Mouse (Mus musculus) forebrain, embryonic 14.5 days (tissue): Measurements from ENCODE around the gene Slc25a22. TPM values are rescaled to one million over a fixed set of nuclear protein-coding genes. Genes with fewer than 3 reads are reported as not detected.
A peak's percentile ranks its signal among the peaks of the same experiment; 100 is the strongest.

Experiments used
- ATAC-seq: fragments of 200-750 bp; cut with Nextera tagmentation; 2 replicates; pipeline ENCODE4 v1.8.0; 2017; ENCODE audit warnings: mild to moderate bottlenecking, moderate library complexity
- DNase-seq: peaks from one replicate; pipeline ENCODE4 v3.0.0-alpha.2; 2015; ENCODE audit warnings: low spot score
- H3K27ac ChIP-seq: fragments of 300-500 bp; sonication (generic); 2 replicates; pipeline ENCODE4 v1.5.1; 2014; ENCODE audit warnings: low read depth, mild to moderate bottlenecking, control low read depth, low read length, moderate library complexity
- H3K27me3 ChIP-seq: fragments of 300-500 bp; sonication (generic); replicated peaks from 2 replicates; pipeline ENCODE4 v1.6.1; 2014; ENCODE audit warnings: low read length, control low read depth, mixed read lengths; ENCODE audit not compliant: control insufficient read depth, insufficient read depth
- H3K36me3 ChIP-seq: fragments of 300-500 bp; sonication (generic); 2 replicates; pipeline ENCODE4 v1.6.1; 2014; ENCODE audit warnings: low read length, control low read depth; ENCODE audit not compliant: control insufficient read depth, insufficient read depth
- H3K4me1 ChIP-seq: fragments of 300-500 bp; sonication (generic); 2 replicates; pipeline ENCODE4 v1.6.1; 2014; ENCODE audit warnings: antibody characterized with exemption, low read length, control low read depth; ENCODE audit not compliant: control insufficient read depth, insufficient read depth
- H3K4me2 ChIP-seq: fragments of 300-500 bp; sonication (generic); 2 replicates; pipeline ENCODE4 v1.6.1; 2014; ENCODE audit warnings: mild to moderate bottlenecking, control low read depth, low read length
- H3K4me3 ChIP-seq: fragments of 300-500 bp; sonication (generic); 2 replicates; pipeline ENCODE4 v1.5.1; 2014; ENCODE audit warnings: low read depth, low read length, control low read depth
- H3K9ac ChIP-seq: fragments of 300-500 bp; sonication (generic); 2 replicates; pipeline ENCODE4 v1.6.1; 2014; ENCODE audit warnings: mild to moderate bottlenecking, low read length, control low read depth, moderate library complexity
- H3K9me3 ChIP-seq: fragments of 300-500 bp; sonication (generic); replicated peaks from 2 replicates; pipeline ENCODE4 v1.6.1; 2016; ENCODE audit warnings: low read length, control low read depth, mixed read lengths; ENCODE audit not compliant: control insufficient read depth
- WGBS: fragments of 180-500 bp; shearing (Covaris S2); extraction: QIAGEN DNeasy Blood & Tissue Kit; methylation state at CpG from one replicate; pipeline ENCODE4 v1.1.7; 2014; 5-methylcytosine and 5-hydroxymethylcytosine counted together
- polyA plus RNA-seq: library from polyadenylated mRNA; unstranded; fragments of >200 nt; fragmentation: Nextera tagmentation; extraction: Ambion mirVana; gene quantifications from 2 replicates; pipeline ENCODE4 v1.2.1, GENCODE M21; 2014

Slc25a22 gene
- polyA plus RNA-seq: 56.0 and 81.6 TPM in 2 replicates

DNA sequence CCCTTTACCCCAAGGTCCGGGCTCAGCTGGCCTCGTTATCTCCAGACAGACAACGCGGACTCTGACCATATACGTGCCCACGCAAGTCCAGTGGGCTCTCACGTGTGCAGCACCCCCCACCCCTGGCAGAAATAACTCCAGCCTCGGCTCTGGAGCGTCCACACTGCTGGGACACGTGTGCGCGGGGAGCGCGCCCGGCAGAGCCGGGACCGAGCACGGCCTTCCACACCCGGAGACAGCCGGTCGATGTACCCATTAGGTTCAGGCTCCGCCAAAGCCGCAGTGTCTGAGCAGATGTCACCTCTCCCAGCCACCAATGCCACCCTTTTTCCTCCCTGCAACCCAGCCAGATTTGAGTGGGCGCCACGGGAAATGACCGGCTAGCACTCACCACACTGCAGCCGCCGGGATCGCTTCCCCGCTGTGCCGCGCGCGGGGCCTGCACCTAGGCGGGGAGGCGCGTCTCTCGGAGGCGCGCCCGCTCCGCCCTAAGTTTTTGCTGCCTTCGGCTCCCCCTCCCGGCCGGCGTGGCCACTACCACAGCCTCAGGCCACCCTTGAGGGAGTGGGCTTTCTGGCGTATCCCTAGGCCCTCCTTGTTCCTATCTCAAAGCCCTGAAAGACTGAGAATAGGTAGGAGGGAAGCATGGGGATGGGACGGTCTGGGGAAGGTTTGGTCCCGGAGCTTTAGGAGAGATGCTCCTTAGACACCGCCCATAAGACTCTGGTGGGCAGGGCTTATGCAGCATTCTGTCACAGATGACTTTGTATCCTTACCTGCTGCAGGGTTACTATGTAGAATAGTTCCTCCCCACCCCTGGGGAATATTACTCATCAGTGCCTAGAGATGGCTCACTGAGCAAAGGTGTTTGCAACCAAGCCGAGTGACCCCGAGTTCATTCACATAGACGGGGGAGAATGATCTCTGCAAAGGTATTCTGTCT lies at the start of gene Slc25a22:
TSS of gene Slc25a22 (minus strand) at position 715 of the 943 bp plus-strand sequence.
- DNase-seq (peak; percentile 90), ATAC-seq (peak; percentile 87)
- Histone ChIP-seq H3K9ac (peak within 1 kb of the TSS; percentile 81), H3K36me3 (peaks cover 31% of the 10 kb centered on the region), H3K9me3 (no peaks in the 10 kb centered on the region), H3K27me3 (no peaks in the 10 kb centered on the region), H3K4me2 (peak within 1 kb of the TSS; percentile 94), H3K4me1 (peaks cover 19% of the 10 kb centered on the region), H3K4me3 (peak within 1 kb of the TSS; percentile 65), H3K27ac (peak within 1 kb of the TSS; percentile 76)
- WGBS: 6% methylated on average over 53 of the region's 53 CpGs

DNA sequence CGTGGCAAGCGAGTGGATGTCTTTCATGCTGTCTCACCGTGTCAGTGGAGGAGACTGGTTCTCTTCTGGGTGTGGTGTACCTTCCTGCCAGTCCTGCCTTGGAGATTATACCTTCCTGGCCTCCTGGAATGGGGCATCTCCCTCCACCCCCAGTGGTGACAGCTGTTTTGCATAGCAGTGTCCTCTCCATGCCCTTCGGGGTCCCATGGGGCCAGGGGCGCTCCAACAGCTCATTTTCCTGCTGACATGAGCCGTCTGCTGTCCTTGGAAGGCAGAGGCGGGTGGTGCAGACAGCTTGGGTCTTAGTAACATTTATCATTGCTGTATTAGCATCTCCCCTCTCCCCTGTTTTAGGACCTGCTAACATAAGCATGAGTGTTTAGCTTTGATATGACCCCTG lies 49.4 kb upstream of the Slc25a22 start:
- DNase-seq (no peak), ATAC-seq (no peak)
- peaks cover 5% of the 10 kb centered on the region; the same call in 1 of the 2 replicates for H3K4me1 ChIP-seq
- H3K9me3 ChIP-seq: no peaks in the 10 kb centered on the region
- 0 out of 2 replicates have a peak, but pooled peaks cover 2% of the 10 kb centered on the region for H3K36me3 ChIP-seq
- WGBS: 88% methylated on average over 7 of the region's 7 CpGs
- H3K27ac ChIP-seq: no peak overlapping the region
- H3K27me3 ChIP-seq: no peaks in the 10 kb centered on the region
- H3K9ac ChIP-seq: no peak overlapping the region
- no peak overlapping the region for H3K4me3 ChIP-seq
- H3K4me2 ChIP-seq: no peak overlapping the region

DNA sequence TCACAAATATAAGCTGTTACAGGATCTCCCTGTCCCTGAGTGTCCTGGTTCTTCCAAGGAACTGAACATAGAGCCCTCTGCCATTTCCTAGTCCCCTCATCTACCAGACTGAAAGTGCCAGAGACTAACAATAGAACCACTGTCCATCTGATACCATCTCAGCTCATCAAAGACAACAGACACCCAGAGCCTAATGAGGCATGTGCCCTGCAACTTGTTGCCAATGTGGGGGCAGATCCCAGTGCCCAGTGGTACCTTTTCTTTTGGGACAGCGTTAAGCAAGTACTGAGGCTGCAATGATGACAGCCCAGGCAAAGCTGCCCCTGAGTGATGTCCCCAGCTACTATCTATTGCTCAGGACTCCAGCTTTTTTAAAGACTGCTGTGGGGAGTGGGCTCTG lies 48.5 kb upstream of the Slc25a22 start:
- Histone ChIP-seq H3K27ac (no peak overlapping the region), H3K4me2 (no peak overlapping the region), H3K9me3 (no peaks in the 10 kb centered on the region), H3K36me3 (no peaks in the 10 kb centered on the region), H3K4me1 (peaks cover 9% of the 10 kb centered on the region), H3K4me3 (no peak overlapping the region), H3K27me3 (no peaks in the 10 kb centered on the region), H3K9ac (no peak overlapping the region)
- ATAC-seq (no peak), DNase-seq (no peak)
- WGBS: 83% methylated on average over 1 of the region's 1 CpGs

DNA sequence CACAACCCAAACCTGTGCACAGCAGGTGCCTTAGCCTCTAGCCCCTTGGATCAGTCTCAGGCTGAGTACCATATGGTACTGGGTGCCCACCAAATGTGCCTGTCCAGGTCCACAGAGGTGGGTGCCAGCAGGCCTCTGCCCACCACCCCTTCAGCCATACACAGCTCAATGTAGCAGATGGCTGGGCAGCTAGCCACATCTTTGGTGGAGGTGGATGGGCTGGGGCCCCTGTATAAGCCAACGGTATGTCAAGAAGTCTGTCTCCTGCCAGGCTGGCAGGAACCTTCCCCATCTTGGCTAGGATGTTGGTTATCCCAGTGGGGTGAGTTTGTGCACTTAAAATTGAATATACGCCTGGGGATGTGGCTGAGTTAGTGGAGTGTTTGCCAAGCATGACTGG lies 47.9 kb upstream of the Slc25a22 start:
- H3K27ac ChIP-seq: no peak overlapping the region
- H3K9ac ChIP-seq: no peak overlapping the region
- no peak overlapping the region for H3K4me2 ChIP-seq
- peaks cover 14% of the 10 kb centered on the region for H3K4me1 ChIP-seq
- 70% methylated on average over 2 of the region's 2 CpGs for WGBS
- no peaks in the 10 kb centered on the region for H3K27me3 ChIP-seq
- no peak for ATAC-seq
- H3K36me3 ChIP-seq: no peaks in the 10 kb centered on the region
- no peak overlapping the region for H3K4me3 ChIP-seq
- no peak for DNase-seq
- no peaks in the 10 kb centered on the region for H3K9me3 ChIP-seq

DNA sequence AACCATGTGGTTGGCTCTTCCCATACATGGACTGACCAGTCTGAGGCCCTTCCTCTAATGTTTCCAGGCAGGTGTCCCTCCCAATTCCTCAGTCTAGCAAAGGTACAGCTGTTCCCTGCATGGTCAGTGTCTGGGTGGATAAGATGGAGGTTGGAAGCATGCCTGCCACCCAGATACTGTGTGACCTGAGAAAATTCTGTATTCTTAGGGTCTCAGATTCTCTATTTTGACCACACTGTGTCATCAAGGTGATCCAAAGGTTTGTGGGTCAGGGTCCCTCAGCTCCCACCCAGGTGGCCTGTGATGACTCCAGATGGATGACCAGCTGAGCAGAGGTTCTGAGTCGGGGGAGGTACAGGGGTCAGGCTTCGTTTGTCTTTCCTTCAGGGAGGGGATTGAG lies 47.5 kb upstream of the Slc25a22 start:
- Histone ChIP-seq H3K36me3 (no peaks in the 10 kb centered on the region), H3K27me3 (no peaks in the 10 kb centered on the region), H3K9ac (no peak overlapping the region), H3K4me2 (no peak overlapping the region), H3K4me1 (peaks cover 14% of the 10 kb centered on the region), H3K9me3 (no peaks in the 10 kb centered on the region), H3K27ac (no peak overlapping the region), H3K4me3 (no peak overlapping the region)
- WGBS: 56% methylated on average over 2 of the region's 2 CpGs
- ATAC-seq (no peak), DNase-seq (no peak)

DNA sequence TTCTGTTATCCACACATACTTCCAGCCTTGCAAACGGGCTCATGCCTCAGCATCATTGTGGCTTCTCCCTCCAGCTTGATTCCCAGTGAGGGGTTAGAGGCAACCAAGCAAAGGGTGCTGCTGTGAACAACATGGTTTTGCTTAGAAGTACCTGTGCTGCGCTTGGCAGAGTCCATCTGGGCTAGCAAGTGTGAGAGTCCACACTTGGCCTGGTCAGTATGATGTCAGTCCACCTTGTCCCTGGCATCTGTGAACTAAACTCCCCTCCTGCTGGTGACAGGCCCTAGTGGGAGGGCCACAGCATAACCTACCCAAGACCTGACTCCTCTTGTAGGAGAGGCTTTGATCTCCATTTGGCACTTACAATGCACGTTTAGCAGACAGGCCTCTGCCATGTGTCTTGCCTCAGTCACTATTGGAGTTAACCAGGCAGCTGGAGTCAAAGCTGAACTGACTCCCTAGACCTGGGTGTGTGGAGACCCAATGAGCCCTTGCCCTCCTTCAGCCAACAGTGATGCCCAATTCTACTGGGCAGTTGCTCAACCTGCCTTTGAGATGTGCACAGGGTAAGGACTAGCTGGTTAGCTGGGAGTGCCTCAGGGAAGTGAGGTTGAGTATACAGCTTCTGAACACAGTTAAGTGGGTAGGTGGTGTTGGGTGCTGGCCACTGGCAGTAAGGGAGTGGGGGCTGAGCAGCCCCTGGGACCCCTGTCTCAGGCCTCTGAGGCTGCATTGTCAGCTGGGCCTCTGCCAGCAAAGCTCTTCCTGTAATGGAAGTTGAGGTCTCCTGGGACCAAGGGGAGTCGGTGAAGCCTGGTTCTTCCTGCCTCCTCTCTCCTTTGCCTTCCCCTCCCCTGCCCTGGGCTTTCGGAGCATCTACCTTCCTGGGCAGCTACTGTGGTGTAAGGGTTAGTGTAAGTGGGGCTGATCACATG lies 46.8 kb upstream of the Slc25a22 start:
- no peaks in the 10 kb centered on the region for H3K27me3 ChIP-seq
- 80% methylated on average over 5 of the region's 5 CpGs for WGBS
- H3K9ac ChIP-seq: no peak overlapping the region
- no peak overlapping the region for H3K27ac ChIP-seq
- H3K4me1 ChIP-seq: peaks cover 14% of the 10 kb centered on the region
- H3K4me2 ChIP-seq: no peak overlapping the region
- no peak overlapping the region for H3K4me3 ChIP-seq
- ATAC-seq (no peak), DNase-seq (no peak)
- no peaks in the 10 kb centered on the region for H3K9me3 ChIP-seq
- no peaks in the 10 kb centered on the region for H3K36me3 ChIP-seq

DNA sequence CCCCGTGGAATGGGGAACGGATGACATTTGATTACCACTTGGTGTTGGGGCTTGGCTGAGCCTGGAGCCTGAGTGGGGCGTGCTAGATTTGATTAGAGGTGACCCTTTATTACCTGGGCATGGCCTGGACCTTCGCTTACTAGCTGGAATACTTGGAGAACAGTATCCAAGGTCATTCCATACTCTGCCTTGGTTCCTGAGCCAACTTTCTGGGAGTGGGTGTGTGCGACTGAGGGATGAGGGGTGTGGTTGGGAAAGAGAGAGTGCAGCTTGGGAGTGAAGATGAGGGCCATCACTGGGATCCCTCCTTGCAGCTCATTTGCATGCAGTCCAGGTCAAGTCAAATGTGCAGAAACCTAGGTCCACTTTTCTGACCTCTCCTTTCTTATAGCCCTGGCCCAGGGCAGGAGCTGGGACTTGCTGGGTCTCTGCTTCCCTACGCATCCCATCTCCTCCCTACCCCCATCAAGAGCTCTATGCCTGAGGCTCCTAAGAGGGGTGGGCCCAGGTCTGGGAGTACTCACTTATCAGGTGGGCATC lies 45.5 kb upstream of the Slc25a22 start:
- no peak for ATAC-seq
- WGBS: 79% methylated on average over 6 of the region's 6 CpGs
- no peak overlapping the region for H3K4me3 ChIP-seq

DNA sequence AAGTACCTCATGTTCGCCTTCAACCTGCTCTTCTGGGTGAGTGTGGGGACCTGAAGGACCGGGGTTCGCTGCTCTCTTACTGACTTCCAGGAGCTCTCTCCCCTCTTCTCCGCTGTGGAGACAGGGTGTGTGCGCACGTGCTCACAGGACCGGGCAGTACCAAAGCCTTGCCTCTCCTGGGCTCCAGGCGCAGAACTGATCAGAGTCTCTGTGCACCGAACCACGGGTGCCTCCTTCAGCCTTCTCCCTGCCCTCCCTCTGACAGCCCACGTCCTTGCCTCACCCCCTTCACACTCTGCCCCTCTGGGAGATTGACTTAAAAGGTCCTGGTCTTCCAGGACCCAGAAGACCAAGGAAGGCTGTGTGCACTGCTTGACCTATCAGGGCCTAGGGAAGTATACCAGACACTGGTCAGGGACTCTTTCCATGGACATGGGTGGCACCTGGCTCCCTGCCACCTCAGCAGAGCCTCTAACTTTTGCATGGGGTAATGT lies 44.9 kb upstream of the Slc25a22 start:
- 2% methylated on average over 11 of the region's 11 CpGs for WGBS
- H3K36me3 ChIP-seq: no peaks in the 10 kb centered on the region
- peak overlapping the region; percentile 60 for H3K4me3 ChIP-seq
- no peaks in the 10 kb centered on the region for H3K27me3 ChIP-seq
- H3K4me2 ChIP-seq: peak overlapping the region; percentile 89
- ATAC-seq (no peak; the same call in 1 of the 2 replicates), DNase-seq (no peak)
- peak overlapping the region; percentile 73 for H3K9ac ChIP-seq
- no peak overlapping the region for H3K27ac ChIP-seq
- H3K9me3 ChIP-seq: no peaks in the 10 kb centered on the region
- peaks cover 14% of the 10 kb centered on the region for H3K4me1 ChIP-seq

More for the DNA sequence above, 45.5 kb upstream of the Slc25a22 start:
- no peak overlapping the region for H3K27ac ChIP-seq
- H3K9me3 ChIP-seq: no peaks in the 10 kb centered on the region
- H3K27me3 ChIP-seq: no peaks in the 10 kb centered on the region
- no peaks in the 10 kb centered on the region for H3K36me3 ChIP-seq
- peaks cover 14% of the 10 kb centered on the region for H3K4me1 ChIP-seq
- DNase-seq: no peak
- peak overlapping the region; percentile 89; the same call in 1 of the 2 replicates for H3K4me2 ChIP-seq
- H3K9ac ChIP-seq: no peak overlapping the region
